ENCODE assay signal across 15 mouse cellular contexts in the genomic region with DNA sequence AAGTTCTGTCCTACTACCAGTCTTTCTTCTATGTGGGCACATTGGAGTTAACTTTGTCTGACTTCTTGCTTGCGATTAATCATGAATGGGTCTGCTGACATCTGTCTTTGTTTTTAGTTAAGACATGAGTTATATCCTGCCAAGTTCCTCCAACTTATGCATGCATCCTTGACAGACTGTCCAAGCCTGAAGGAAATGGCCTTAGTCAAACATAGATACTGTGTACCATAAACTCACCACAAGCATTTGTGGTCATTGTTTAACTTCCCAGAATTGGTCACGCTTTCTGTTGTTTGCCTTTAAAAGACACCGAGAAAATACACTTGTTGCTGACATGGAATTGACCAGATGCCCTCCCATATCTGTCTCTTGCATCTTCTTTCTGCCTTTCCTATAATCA.
"Had no signal": no experiment of that assay in that cellular context is flagged by ENCODE, and none has a peak within 500 bp of the region (broad histone marks: within the 10 kb centered on the region; RNA-seq: fewer than 3 reads in every experiment).

No protein-coding gene starts in this region.

- H3K27me3 ChIP-seq: neural tube, embryonic 13.5 days; neural tube, embryonic 15.5 days; stomach, embryonic 15.5 days had no signal

- DNase-seq: retina, postnatal 1 day; right cerebral cortex, adult 18-20 months; right cerebral cortex, postnatal 14 days; right cerebral cortex, postnatal 25 days; right cerebral cortex, postnatal 4 days; spleen, adult 18-20 months; thymus, adult 18-20 months; thymus, adult 2 months; thymus, postnatal 14 days; thymus, postnatal 25 days; thymus, postnatal 36 days; thymus, postnatal 4 days had no signal
